Mouse (Mus musculus) c-Kit-positive CD71-positive TER-119-negative erythroid progenitor cells, embryonic 14.5 days (primary cell): ENCODE results near the gene Sdc1.

Source experiments
- DNase-seq: peaks from one replicate; pipeline ENCODE4 v3.0.0-alpha.2; 2013; ENCODE audit warnings: low read depth

Sdc1 gene

GRCm38 (mm10) chr12:8782565-8782964, 11.4 kb downstream of the Sdc1 start:
- DNase-seq: no peak

- no peak for DNase-seq
These were observed 13.1 kb downstream of the Sdc1 start for GRCm38 (mm10) chr12:8784189-8784588.

GRCm38 (mm10) chr12:8786476-8786875, 15.4 kb downstream of the Sdc1 start:
- no peak for DNase-seq

- no peak for DNase-seq
These were observed 16.0 kb downstream of the Sdc1 start for GRCm38 (mm10) chr12:8786984-8787730.

- no peak for DNase-seq
These were observed 17.3 kb downstream of the Sdc1 start for GRCm38 (mm10) chr12:8788469-8788868.

GRCm38 (mm10) chr12:8790615-8791014, 19.5 kb downstream of the Sdc1 start:
- no peak for DNase-seq

- no peak for DNase-seq
These were observed 22.4 kb downstream of the Sdc1 start for GRCm38 (mm10) chr12:8793410-8794051.

GRCm38 (mm10) chr12:8797936-8798335, 26.8 kb downstream of the Sdc1 start:
- DNase-seq: no peak

- no peak for DNase-seq
These were observed 27.4 kb downstream of the Sdc1 start for GRCm38 (mm10) chr12:8798486-8799020.

GRCm38 (mm10) chr12:8803421-8804076, 32.4 kb downstream of the Sdc1 start:
- DNase-seq: no peak

- no peak for DNase-seq
These were observed 32.9 kb downstream of the Sdc1 start for GRCm38 (mm10) chr12:8804077-8804456.

- no peak for DNase-seq
These were observed 34.0 kb downstream of the Sdc1 start for GRCm38 (mm10) chr12:8804934-8805722.

GRCm38 (mm10) chr12:8809086-8809485, 38.0 kb downstream of the Sdc1 start:
- no peak for DNase-seq

GRCm38 (mm10) chr12:8809626-8810025, 38.5 kb downstream of the Sdc1 start:
- DNase-seq: no peak

GRCm38 (mm10) chr12:8810966-8811365, 39.8 kb downstream of the Sdc1 start:
- DNase-seq: no peak

GRCm38 (mm10) chr12:8811441-8811871, 40.3 kb downstream of the Sdc1 start:
- DNase-seq: no peak

- DNase-seq: no peak
These were observed 40.9 kb downstream of the Sdc1 start for GRCm38 (mm10) chr12:8811894-8812560.

GRCm38 (mm10) chr12:8817467-8818232, 46.5 kb downstream of the Sdc1 start:
- DNase-seq: no peak

GRCm38 (mm10) chr12:8818233-8818672, 47.1 kb downstream of the Sdc1 start:
- DNase-seq: no peak

- DNase-seq: no peak
These were observed 54.0 kb downstream of the Sdc1 start for GRCm38 (mm10) chr12:8824995-8825703.
